Mouse (Mus musculus): Measurements from ENCODE around the gene Sox5.

- TF ChIP-seq CTCF (IDR thresholded peaks at IDR 0.05; ENCODE audit: low read depth) (no peak), EP300 (IDR thresholded peaks at IDR 0.05; ENCODE audit: low read depth) (no peak)
Observed at GRCm38 (mm10) chr6:144513761-144514160, 268.0 kb downstream of the Sox5 start.

Data from liver, embryonic 14.5 days (tissue).